Mouse (Mus musculus): Measurements from ENCODE around the gene Ppp2r1b.

DNA sequence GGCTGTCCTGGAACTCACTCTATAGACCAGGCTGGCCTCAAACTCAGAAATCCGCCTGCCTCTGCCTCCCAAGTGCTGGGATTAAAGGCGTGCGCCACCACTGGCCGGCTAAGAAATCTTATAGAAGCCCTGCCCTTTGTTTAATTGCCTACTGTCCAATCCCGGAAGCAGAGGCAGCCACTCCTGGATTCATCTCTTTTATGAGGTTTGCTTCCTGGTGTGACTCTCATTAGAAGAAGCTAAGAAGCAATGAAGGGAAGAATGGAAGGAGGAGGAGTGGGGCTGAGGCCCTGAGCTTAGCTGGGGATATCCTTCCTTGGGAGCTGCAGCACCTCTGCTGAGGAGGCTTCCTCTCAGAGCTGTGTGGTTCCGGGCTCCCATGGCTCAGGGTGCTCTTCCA lies 23.4 kb upstream of the Ppp2r1b start:
- TF ChIP-seq POLR2A (IDR thresholded peaks at IDR 0.05; ENCODE audit: low read depth, low read length): no peak
- no peak for TF ChIP-seq CTCF (conservative IDR thresholded peaks at IDR 0.05; ENCODE audit: insufficient read depth, insufficient read length, low read depth, low read length)
